Mouse (Mus musculus): ENCODE measurements around the gene Kl.

DNA sequence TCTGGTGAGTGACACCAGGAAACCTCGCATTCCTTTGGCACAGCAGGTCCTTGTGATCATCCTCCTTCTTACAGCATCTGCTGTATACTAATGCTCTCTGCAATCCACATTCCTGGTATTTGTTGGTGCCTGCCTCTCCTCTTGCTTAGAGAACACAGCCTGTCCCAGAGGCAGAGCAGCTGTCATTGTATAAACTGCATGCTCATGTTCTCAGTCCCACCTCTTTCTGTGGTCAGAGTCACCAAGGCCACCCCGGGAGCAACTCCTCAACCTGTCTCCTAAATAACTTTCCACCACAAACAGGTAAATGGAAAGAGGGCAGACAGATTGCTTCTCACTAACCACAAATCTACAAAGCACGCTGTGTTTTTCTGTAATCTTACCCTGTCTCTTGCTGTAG, 18.1 kb downstream of the Kl start:
- TF ChIP-seq CTCF (IDR thresholded peaks at IDR 0.05; ENCODE audit: borderline replicate concordance, control insufficient read depth, extremely low read depth, insufficient read depth, low read length, poor library complexity) (no peak), POLR2A (IDR thresholded peaks at IDR 0.05; ENCODE audit: control insufficient read depth, extremely low read depth, insufficient read depth, low read length, poor library complexity) (no peak)
